Mouse (Mus musculus) embryonic facial prominence, embryonic 14.5 days (tissue): ENCODE data around the gene Gdap1l1. TPM values are rescaled to one million over a fixed set of nuclear protein-coding genes. Genes with fewer than 3 reads are reported as not detected.
"Not testable (repeated sequence)": the region's sequence is repeated elsewhere in the genome, so short reads cannot be mapped to it uniquely, and the experiment has no call there.

Experiments used
- ATAC-seq: fragments of 200-750 bp; cut with Nextera tagmentation; 2 replicates; pipeline ENCODE4 v1.8.0; 2017; ENCODE audit warnings: low read depth, moderate number of reproducible peaks, moderate TSS enrichment
- DNase-seq: peaks from one replicate; pipeline ENCODE4 v3.0.0-alpha.2; 2015; ENCODE audit warnings: low spot score
- H3K27ac ChIP-seq: fragments of 300-500 bp; sonication (generic); replicated peaks from 2 replicates; pipeline ENCODE4 v1.5.1; 2014; ENCODE audit warnings: low read depth, mild to moderate bottlenecking, low read length, moderate library complexity
- H3K27me3 ChIP-seq: fragments of 300-500 bp; sonication (generic); replicated peaks from 2 replicates; pipeline ENCODE4 v1.6.1; 2014; ENCODE audit warnings: low read length; ENCODE audit not compliant: control insufficient read depth, insufficient read depth
- H3K36me3 ChIP-seq: fragments of 300-500 bp; sonication (generic); 2 replicates; pipeline ENCODE4 v1.6.1; 2014; ENCODE audit warnings: low read length, mixed read lengths; ENCODE audit not compliant: control insufficient read depth, insufficient read depth
- H3K4me1 ChIP-seq: fragments of 300-500 bp; sonication (generic); 2 replicates; pipeline ENCODE4 v1.6.1; 2014; ENCODE audit warnings: antibody characterized with exemption, low read length; ENCODE audit not compliant: control insufficient read depth, insufficient read depth
- H3K4me2 ChIP-seq: fragments of 300-500 bp; sonication (generic); 2 replicates; pipeline ENCODE4 v1.6.1; 2014; ENCODE audit warnings: low read depth, mild to moderate bottlenecking, low read length, moderate library complexity, mixed read lengths
- H3K4me3 ChIP-seq: fragments of 300-500 bp; sonication (generic); 2 replicates; pipeline ENCODE4 v1.5.1; 2014; ENCODE audit warnings: low read depth, mild to moderate bottlenecking, low read length
- H3K9ac ChIP-seq: fragments of 300-500 bp; sonication (generic); 2 replicates; pipeline ENCODE4 v1.6.1; 2014; ENCODE audit warnings: low read depth, mild to moderate bottlenecking, low read length, moderate library complexity, mixed read lengths
- H3K9me3 ChIP-seq: fragments of 300-500 bp; sonication (generic); 2 replicates; pipeline ENCODE4 v1.6.1; 2016; ENCODE audit warnings: low read length; ENCODE audit not compliant: control insufficient read depth
- WGBS: fragments of 180-500 bp; shearing (Covaris S2); extraction: QIAGEN DNeasy Blood & Tissue Kit; methylation state at CpG from one replicate; pipeline ENCODE4 v1.1.7; 2014; 5-methylcytosine and 5-hydroxymethylcytosine counted together
- polyA plus RNA-seq: library from polyadenylated mRNA; unstranded; fragments of >200 nt; fragmentation: Nextera tagmentation; extraction: Ambion mirVana; gene quantifications from 2 replicates; pipeline ENCODE4 v1.2.1, GENCODE M21; 2014

Gdap1l1 gene
- polyA plus RNA-seq, 1 experiment from 2014 or later = 6.9 TPM

GRCm38 (mm10) chr2:163401221-163401620, 37.1 kb upstream of the Gdap1l1 start:
- Histone ChIP-seq H3K27me3 (no peaks in the 10 kb centered on the region), H3K36me3 (peaks cover 8% of the 10 kb centered on the region; the same call in 1 of the 2 replicates), H3K4me2 (no peak overlapping the region), H3K9ac (no peak overlapping the region), H3K4me1 (peaks cover 8% of the 10 kb centered on the region), H3K27ac (no peak overlapping the region), H3K9me3 (no peaks in the 10 kb centered on the region), H3K4me3 (no peak overlapping the region)
- ATAC-seq (peak; percentile 42; the same call in 1 of the 2 replicates), DNase-seq (peak; percentile 86)
- WGBS = 10% methylated on average over 8 of the region's 8 CpGs

- no peak overlapping the region for H3K9ac ChIP-seq
- H3K4me2 ChIP-seq = no peak overlapping the region
- H3K9me3 ChIP-seq = no peaks in the 10 kb centered on the region
- peaks cover 32% of the 10 kb centered on the region for H3K36me3 ChIP-seq
- no peak overlapping the region for H3K27ac ChIP-seq
- ATAC-seq (no peak), DNase-seq (no peak)
- H3K27me3 ChIP-seq = no peaks in the 10 kb centered on the region
- 78% methylated on average over 8 of the region's 8 CpGs for WGBS
- no peaks in the 10 kb centered on the region for H3K4me1 ChIP-seq
- H3K4me3 ChIP-seq = no peak overlapping the region
Observed at GRCm38 (mm10) chr2:163404037-163404815, 34.0 kb upstream of the Gdap1l1 start.

- no peak for DNase-seq
- no peaks in the 10 kb centered on the region for H3K9me3 ChIP-seq
- H3K4me2 ChIP-seq = no peak overlapping the region
- no peak for ATAC-seq
- WGBS = 94% methylated on average over 3 of the region's 3 CpGs
- H3K4me1 ChIP-seq = no peaks in the 10 kb centered on the region
- H3K27me3 ChIP-seq = no peaks in the 10 kb centered on the region
- H3K36me3 ChIP-seq = peaks cover 79% of the 10 kb centered on the region
- no peak overlapping the region for H3K9ac ChIP-seq
- no peak overlapping the region for H3K27ac ChIP-seq
- no peak overlapping the region for H3K4me3 ChIP-seq
Observed at GRCm38 (mm10) chr2:163410211-163410610, 28.1 kb upstream of the Gdap1l1 start.

- ATAC-seq, DNase-seq, H3K27ac ChIP-seq, H3K9ac ChIP-seq, H3K27me3 ChIP-seq, H3K4me2 ChIP-seq, H3K4me3 ChIP-seq, H3K9me3 ChIP-seq, H3K4me1 ChIP-seq: not testable (repeated sequence)
- peaks cover 75% of the 10 kb centered on the region for H3K36me3 ChIP-seq
- WGBS = 91% methylated on average over 3 of the region's 3 CpGs
Observed at GRCm38 (mm10) chr2:163411344-163411743, 26.9 kb upstream of the Gdap1l1 start.

- Histone ChIP-seq H3K4me2 (no peak overlapping the region), H3K27me3 (no peaks in the 10 kb centered on the region), H3K4me3 (no peak overlapping the region), H3K9ac (no peak overlapping the region), H3K27ac (no peak overlapping the region), H3K36me3 (peaks cover 73% of the 10 kb centered on the region), H3K4me1 (no peaks in the 10 kb centered on the region), H3K9me3 (no peaks in the 10 kb centered on the region)
- ATAC-seq (no peak), DNase-seq (no peak)
- WGBS = 91% methylated on average over 4 of the region's 4 CpGs
Observed at GRCm38 (mm10) chr2:163411840-163412239, 26.4 kb upstream of the Gdap1l1 start.

- H3K4me2 ChIP-seq = no peak overlapping the region
- H3K4me1 ChIP-seq = 0 out of 2 replicates have a peak, but pooled peaks cover under 1% of the 10 kb centered on the region
- H3K9me3 ChIP-seq = no peaks in the 10 kb centered on the region
- no peak overlapping the region for H3K27ac ChIP-seq
- H3K27me3 ChIP-seq = no peaks in the 10 kb centered on the region
- no peak for DNase-seq
- WGBS = 94% methylated on average over 4 of the region's 4 CpGs
- peaks cover 68% of the 10 kb centered on the region for H3K36me3 ChIP-seq
- ATAC-seq = no peak
- no peak overlapping the region for H3K9ac ChIP-seq
- H3K4me3 ChIP-seq = no peak overlapping the region
Observed at GRCm38 (mm10) chr2:163412419-163412818, 25.9 kb upstream of the Gdap1l1 start.

- H3K4me3 ChIP-seq = no peak overlapping the region
- no peak overlapping the region for H3K27ac ChIP-seq
- WGBS = 88% methylated on average over 9 of the region's 9 CpGs
- H3K9me3 ChIP-seq = no peaks in the 10 kb centered on the region
- no peak overlapping the region for H3K4me2 ChIP-seq
- no peak for DNase-seq
- no peak for ATAC-seq
- no peak overlapping the region for H3K9ac ChIP-seq
- peaks cover 7% of the 10 kb centered on the region for H3K4me1 ChIP-seq
- H3K27me3 ChIP-seq = no peaks in the 10 kb centered on the region
- peaks cover 63% of the 10 kb centered on the region for H3K36me3 ChIP-seq
Observed at GRCm38 (mm10) chr2:163412846-163413590, 25.3 kb upstream of the Gdap1l1 start.

GRCm38 (mm10) chr2:163417026-163417425, 21.2 kb upstream of the Gdap1l1 start:
- ATAC-seq (no peak), DNase-seq (no peak)
- no peak overlapping the region for H3K9ac ChIP-seq
- H3K27me3 ChIP-seq = no peaks in the 10 kb centered on the region
- H3K36me3 ChIP-seq = peaks cover 24% of the 10 kb centered on the region
- H3K4me3 ChIP-seq = no peak overlapping the region
- H3K4me1 ChIP-seq = peaks cover 17% of the 10 kb centered on the region
- no peak overlapping the region for H3K4me2 ChIP-seq
- H3K9me3 ChIP-seq = no peaks in the 10 kb centered on the region
- no peak overlapping the region for H3K27ac ChIP-seq
- WGBS = 93% methylated on average over 6 of the region's 6 CpGs
